Mouse (Mus musculus) lung, embryonic 16.5 days (tissue): ENCODE measurements around the gene Lpcat3. TPM values are rescaled to one million over a fixed set of nuclear protein-coding genes. Genes with fewer than 3 reads are reported as not detected.
"Not testable (repeated sequence)": the region's sequence is repeated elsewhere in the genome, so short reads cannot be mapped to it uniquely, and the experiment has no call there.

Experiments
- ATAC-seq: fragments of 200-750 bp; cut with Nextera tagmentation; 2 replicates; pipeline ENCODE4 v1.8.0; 2017; ENCODE audit warnings: low read depth, mild to moderate bottlenecking, moderate library complexity
- H3K27ac ChIP-seq: fragments of 300-500 bp; sonication (generic); 2 replicates; pipeline ENCODE4 v1.5.1; 2014; ENCODE audit warnings: mild to moderate bottlenecking, control low read depth, low read length
- H3K27me3 ChIP-seq: fragments of 300-500 bp; sonication (generic); 2 replicates; pipeline ENCODE4 v1.6.1; 2014; ENCODE audit warnings: low read depth, low read length, mixed read lengths; ENCODE audit not compliant: control insufficient read depth, insufficient read depth
- H3K36me3 ChIP-seq: fragments of 300-500 bp; sonication (generic); 2 replicates; pipeline ENCODE4 v1.6.1; 2014; ENCODE audit warnings: low read length; ENCODE audit not compliant: control insufficient read depth, insufficient read depth
- H3K4me1 ChIP-seq: fragments of 300-500 bp; sonication (generic); replicated peaks from 2 replicates; pipeline ENCODE4 v1.6.1; 2014; ENCODE audit warnings: low read length, mixed read lengths; ENCODE audit not compliant: control insufficient read depth, insufficient read depth
- H3K4me2 ChIP-seq: fragments of 300-500 bp; sonication (generic); 2 replicates; pipeline ENCODE4 v1.6.1; 2014; ENCODE audit warnings: low read depth, low read length, control low read depth
- H3K4me3 ChIP-seq: fragments of 300-500 bp; sonication (generic); 2 replicates; pipeline ENCODE4 v1.5.1; 2014; ENCODE audit warnings: mild to moderate bottlenecking, low read length, control low read depth
- H3K9ac ChIP-seq: fragments of 300-500 bp; sonication (generic); 2 replicates; pipeline ENCODE4 v1.6.1; 2014; ENCODE audit warnings: low read length, control low read depth
- H3K9me3 ChIP-seq: fragments of 300-500 bp; sonication (generic); 2 replicates; pipeline ENCODE4 v1.6.1; 2016; ENCODE audit warnings: low read length; ENCODE audit not compliant: control insufficient read depth
- WGBS: fragments of 180-500 bp; shearing (Covaris S2); extraction: QIAGEN DNeasy Blood & Tissue Kit; methylation state at CpG from one replicate; pipeline ENCODE4 v1.1.7; 2014; 5-methylcytosine and 5-hydroxymethylcytosine counted together
- polyA plus RNA-seq: library from polyadenylated mRNA; unstranded; fragments of >200 nt; fragmentation: Nextera tagmentation; extraction: Ambion mirVana; gene quantifications from 2 replicates; pipeline ENCODE4 v1.2.1, GENCODE M21; 2015

Lpcat3 gene
- polyA plus RNA-seq, 1 experiment from 2014 or later: 60.9 TPM

DNA sequence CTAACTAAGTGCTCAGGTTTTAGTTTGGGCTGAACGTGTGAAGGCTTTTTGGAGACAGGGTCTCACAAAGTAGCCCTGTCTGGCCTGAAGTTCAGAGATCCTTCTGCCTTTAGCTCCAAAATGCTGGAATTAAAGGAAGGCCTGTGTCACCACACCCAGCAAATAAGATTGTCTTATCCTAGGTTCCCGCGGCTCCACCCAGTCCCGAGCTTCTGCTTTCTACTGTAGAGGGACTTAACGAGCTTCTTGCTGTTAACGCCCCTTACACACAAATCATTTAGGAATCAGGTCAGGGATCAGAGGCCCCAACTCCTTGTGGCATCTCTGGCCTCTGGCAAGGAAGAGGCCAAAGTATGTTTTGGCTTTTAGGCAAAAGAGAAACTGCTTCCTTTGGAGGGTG, 9.3 kb downstream of the Lpcat3 start:
- H3K4me2 ChIP-seq: no peak overlapping the region
- no peaks in the 10 kb centered on the region for H3K27me3 ChIP-seq
- ATAC-seq: no peak
- H3K4me1 ChIP-seq: peaks cover 6% of the 10 kb centered on the region; the same call in 1 of the 2 replicates
- no peak overlapping the region for H3K9ac ChIP-seq
- H3K27ac ChIP-seq: no peak overlapping the region
- WGBS: 61% methylated on average over 6 of the region's 6 CpGs
- H3K9me3 ChIP-seq: no peaks in the 10 kb centered on the region
- 0 out of 2 replicates have a peak, but pooled peaks cover 2% of the 10 kb centered on the region for H3K36me3 ChIP-seq
- no peak overlapping the region for H3K4me3 ChIP-seq

DNA sequence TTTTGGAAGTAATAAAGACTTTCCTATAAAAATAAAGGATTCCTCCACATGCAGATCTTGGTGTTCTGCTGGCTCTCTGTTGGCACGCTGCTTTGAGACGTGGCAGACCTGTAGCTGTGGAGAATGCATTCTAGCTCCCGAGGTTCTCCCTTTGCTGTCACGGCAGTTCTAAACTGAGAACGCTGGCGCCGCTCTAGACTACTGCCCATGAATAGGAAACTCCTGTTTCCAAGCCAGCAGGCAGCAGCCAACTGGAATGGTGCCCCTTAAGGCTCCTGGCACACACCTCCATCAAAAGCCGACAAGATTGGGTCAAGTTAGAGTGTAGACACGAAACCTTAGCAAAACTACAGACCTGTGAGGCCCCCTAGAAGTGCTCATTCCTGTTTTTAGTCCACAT, 10.8 kb downstream of the Lpcat3 start:
- no peak for ATAC-seq
- H3K4me2 ChIP-seq: no peak overlapping the region
- H3K4me1 ChIP-seq: peaks cover 6% of the 10 kb centered on the region; the same call in 1 of the 2 replicates
- no peaks in the 10 kb centered on the region for H3K9me3 ChIP-seq
- H3K27ac ChIP-seq: no peak overlapping the region
- H3K27me3 ChIP-seq: no peaks in the 10 kb centered on the region
- H3K36me3 ChIP-seq: 0 out of 2 replicates have a peak, but pooled peaks cover 2% of the 10 kb centered on the region
- WGBS: 93% methylated on average over 9 of the region's 9 CpGs
- no peak overlapping the region for H3K9ac ChIP-seq
- no peak overlapping the region for H3K4me3 ChIP-seq

DNA sequence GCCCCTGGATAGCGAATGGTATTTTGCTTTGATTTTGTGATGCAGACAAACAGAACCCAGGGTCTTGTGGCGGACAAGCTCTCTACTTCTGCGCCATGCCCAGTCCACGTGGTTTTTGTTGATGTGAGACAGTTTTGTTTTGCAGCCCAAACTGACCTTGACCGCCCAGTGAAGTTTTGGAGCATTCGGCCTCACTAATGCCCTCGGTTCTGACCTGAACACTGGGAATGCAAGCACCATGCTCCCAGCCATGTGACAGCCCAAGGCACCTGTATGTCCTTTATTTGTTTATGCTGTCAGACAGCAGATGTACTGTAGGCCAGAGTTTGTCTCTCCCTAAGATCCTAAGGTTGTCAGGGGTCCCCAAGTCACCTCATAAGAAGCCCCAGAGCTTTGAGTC, 11.8 kb downstream of the Lpcat3 start:
- no peak for ATAC-seq
- no peaks in the 10 kb centered on the region for H3K9me3 ChIP-seq
- WGBS: 93% methylated on average over 7 of the region's 7 CpGs

GRCm38 (mm10) chr6:124676171-124676570, 13.3 kb downstream of the Lpcat3 start:
- Histone ChIP-seq H3K36me3 (0 out of 2 replicates have a peak, but pooled peaks cover 2% of the 10 kb centered on the region), H3K27me3 (no peaks in the 10 kb centered on the region), H3K4me2 (no peak overlapping the region), H3K4me1 (peaks cover 6% of the 10 kb centered on the region; the same call in 1 of the 2 replicates), H3K27ac (no peak overlapping the region), H3K4me3 (no peak overlapping the region), H3K9ac (no peak overlapping the region), H3K9me3 (no peaks in the 10 kb centered on the region)
- 73% methylated on average over 6 of the region's 6 CpGs for WGBS
- no peak for ATAC-seq

More for the DNA sequence above, 11.8 kb downstream of the Lpcat3 start:
- peaks cover 6% of the 10 kb centered on the region; the same call in 1 of the 2 replicates for H3K4me1 ChIP-seq
- 0 out of 2 replicates have a peak, but pooled peaks cover 2% of the 10 kb centered on the region for H3K36me3 ChIP-seq
- H3K4me2 ChIP-seq: no peak overlapping the region
- H3K27me3 ChIP-seq: no peaks in the 10 kb centered on the region
- no peak overlapping the region for H3K27ac ChIP-seq
- H3K4me3 ChIP-seq: no peak overlapping the region
- no peak overlapping the region for H3K9ac ChIP-seq

DNA sequence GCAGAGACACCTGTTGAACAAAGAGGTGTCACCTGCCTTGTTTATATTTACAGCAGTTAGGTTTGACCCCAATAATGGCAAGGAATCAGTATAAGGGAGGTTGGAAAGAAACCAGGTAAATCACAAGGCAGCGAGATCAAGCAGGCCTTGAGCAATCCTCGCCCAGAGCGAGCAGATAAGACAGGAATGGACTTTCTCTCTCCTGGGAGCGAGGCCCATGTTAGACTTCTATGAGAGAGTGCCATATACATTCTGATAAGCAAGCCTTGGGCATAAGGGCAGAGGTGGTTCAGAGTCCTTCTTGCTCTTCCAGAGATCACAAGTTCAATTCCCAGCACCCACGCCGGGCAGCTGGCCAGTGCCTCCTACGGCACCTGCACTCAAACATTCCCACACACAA, 15.9 kb downstream of the Lpcat3 start:
- no peak overlapping the region for H3K9ac ChIP-seq
- H3K4me1 ChIP-seq: peaks cover 9% of the 10 kb centered on the region
- H3K36me3 ChIP-seq: 0 out of 2 replicates have a peak, but pooled peaks cover 2% of the 10 kb centered on the region
- ATAC-seq: no peak
- WGBS: 87% methylated on average over 7 of the region's 7 CpGs
- H3K4me3 ChIP-seq: no peak overlapping the region
- no peaks in the 10 kb centered on the region for H3K9me3 ChIP-seq
- no peaks in the 10 kb centered on the region for H3K27me3 ChIP-seq
- H3K27ac ChIP-seq: no peak overlapping the region
- no peak overlapping the region for H3K4me2 ChIP-seq

- no peak overlapping the region for H3K4me2 ChIP-seq
- H3K27me3 ChIP-seq: no peaks in the 10 kb centered on the region
- 78% methylated on average over 3 of the region's 3 CpGs for WGBS
- no peak for ATAC-seq
- H3K9me3 ChIP-seq: no peaks in the 10 kb centered on the region
- 0 out of 2 replicates have a peak, but pooled peaks cover 2% of the 10 kb centered on the region for H3K36me3 ChIP-seq
- H3K4me1 ChIP-seq: peaks cover 9% of the 10 kb centered on the region
- H3K9ac ChIP-seq: no peak overlapping the region
- H3K27ac ChIP-seq: no peak overlapping the region
- H3K4me3 ChIP-seq: no peak overlapping the region
These were observed 16.7 kb downstream of the Lpcat3 start for GRCm38 (mm10) chr6:124679486-124679885.

DNA sequence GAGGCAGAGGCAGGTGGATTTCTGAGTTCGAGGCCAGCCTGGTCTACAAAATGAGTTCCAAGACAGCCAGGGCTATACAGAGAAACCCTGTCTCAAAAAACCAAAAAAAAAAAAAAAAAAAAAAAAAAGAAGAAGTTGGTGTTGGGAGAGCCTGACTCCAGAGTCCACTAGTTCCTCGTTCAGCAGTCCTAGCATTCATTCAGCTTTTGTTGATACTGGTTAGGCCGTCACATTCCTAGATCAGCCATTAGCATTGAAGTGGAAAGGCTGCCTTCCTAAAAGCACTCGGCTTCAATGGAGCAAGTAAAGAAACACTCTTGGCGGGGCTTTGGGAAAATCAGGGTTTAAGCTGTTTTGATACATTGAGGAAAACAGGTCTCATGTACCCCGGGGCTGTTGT, 19.5 kb downstream of the Lpcat3 start:
- H3K4me2 ChIP-seq, H3K9ac ChIP-seq, H3K27me3 ChIP-seq, H3K27ac ChIP-seq, H3K4me1 ChIP-seq, H3K36me3 ChIP-seq, H3K4me3 ChIP-seq, H3K9me3 ChIP-seq: not testable (repeated sequence)
- peak; percentile 26; the same call in 1 of the 2 replicates for ATAC-seq
- 63% methylated on average over 6 of the region's 6 CpGs for WGBS

DNA sequence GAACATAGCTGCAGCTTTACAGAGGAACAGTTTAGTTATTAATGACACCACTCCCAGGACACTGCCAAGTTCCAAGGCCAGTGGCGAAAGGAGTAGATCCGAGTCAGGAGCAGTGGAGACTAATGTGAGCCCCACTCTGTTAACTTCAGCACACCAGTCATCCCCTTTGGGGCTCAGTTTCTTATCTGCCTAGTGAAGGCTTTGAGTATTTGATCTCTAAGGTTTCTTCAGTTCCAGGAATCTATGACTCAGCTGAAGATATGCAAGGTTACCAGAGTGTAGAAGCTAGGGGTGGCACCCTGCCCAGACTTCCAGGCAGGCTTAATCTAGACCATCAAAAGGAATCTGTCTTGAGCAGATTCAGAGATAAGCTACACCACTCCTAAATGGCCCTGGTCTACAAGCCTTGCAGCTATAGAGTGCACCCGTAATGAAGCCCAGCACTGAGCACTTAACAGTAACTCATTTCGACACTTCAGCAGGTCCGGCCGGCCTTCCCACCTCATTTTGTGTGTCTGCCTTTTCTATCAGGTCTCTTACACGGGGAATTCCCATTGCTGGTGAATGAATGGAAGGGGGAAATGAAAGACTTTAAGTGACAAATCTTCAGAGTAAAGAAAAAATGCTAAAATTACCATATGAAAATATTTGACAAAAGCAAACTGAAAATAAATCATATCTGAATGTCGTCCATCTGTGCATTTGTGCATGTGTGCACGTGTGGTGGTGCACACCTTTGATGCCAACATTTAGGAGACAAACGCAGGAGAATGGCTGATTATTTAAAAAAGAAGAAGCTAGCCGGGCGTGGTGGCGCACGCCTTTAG, 21.0 kb downstream of the Lpcat3 start:
- H3K36me3 ChIP-seq: no peaks in the 10 kb centered on the region
- H3K9me3 ChIP-seq: no peaks in the 10 kb centered on the region
- H3K4me3 ChIP-seq: no peak overlapping the region
- H3K4me1 ChIP-seq: peaks cover 9% of the 10 kb centered on the region
- 57% methylated on average over 14 of the region's 14 CpGs for WGBS
- no peak overlapping the region for H3K9ac ChIP-seq
- H3K4me2 ChIP-seq: no peak overlapping the region
- no peaks in the 10 kb centered on the region for H3K27me3 ChIP-seq
- peak; percentile 92 for ATAC-seq
- H3K27ac ChIP-seq: peak overlapping the region; percentile 74

DNA sequence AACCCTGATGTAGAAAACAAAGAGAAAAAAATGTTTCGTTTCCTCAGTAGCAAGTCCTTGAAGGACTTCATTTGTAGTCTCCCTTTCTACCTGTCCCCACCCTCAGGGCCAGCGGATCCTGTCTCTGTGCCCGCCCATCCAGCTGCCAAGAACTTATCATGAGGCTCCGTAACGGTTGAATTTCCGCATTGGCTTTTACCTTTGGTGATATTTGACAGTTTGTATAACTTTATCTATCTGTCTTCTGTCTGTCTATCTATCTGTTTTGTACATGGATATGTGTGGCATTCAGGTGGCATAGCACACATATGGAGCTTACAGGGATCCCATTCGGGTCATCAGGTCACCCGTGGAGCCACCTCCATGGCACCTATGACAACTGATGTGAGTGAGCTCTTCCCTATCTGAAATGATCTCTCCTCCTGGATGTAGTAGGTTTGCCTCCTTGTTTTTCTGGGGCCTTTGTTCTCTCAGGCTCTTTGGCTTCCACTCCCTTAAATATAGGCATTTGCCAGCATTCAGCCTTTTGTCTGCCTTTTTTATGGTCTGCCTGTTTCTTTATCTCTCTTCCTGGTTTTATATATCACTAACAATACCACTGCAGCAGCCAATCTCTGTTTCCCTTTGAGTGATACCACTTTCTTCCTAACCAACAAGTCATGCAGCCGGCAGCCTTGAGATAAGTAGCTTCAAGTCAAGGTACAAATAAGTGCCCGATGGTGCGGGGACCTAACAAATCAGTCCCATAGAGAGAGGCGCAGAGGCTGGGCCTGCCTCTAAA, 23.0 kb downstream of the Lpcat3 start:
- Histone ChIP-seq H3K27ac (no peak overlapping the region), H3K4me2 (no peak overlapping the region), H3K36me3 (no peaks in the 10 kb centered on the region), H3K4me1 (peaks cover 9% of the 10 kb centered on the region), H3K9me3 (no peaks in the 10 kb centered on the region), H3K4me3 (no peak overlapping the region), H3K9ac (no peak overlapping the region), H3K27me3 (no peaks in the 10 kb centered on the region)
- no peak for ATAC-seq
- WGBS: 85% methylated on average over 12 of the region's 12 CpGs
